Mouse (Mus musculus): ENCODE measurements around the gene Hist1h2ah. TPM values are rescaled to one million over a fixed set of nuclear protein-coding genes. Genes with fewer than 3 reads are reported as not detected.

The Hist1h2ah gene
- not detected for polyA plus RNA-seq (2014; fragmentation: Illumina TruSeq; extraction: RNeasy Lipid Tissue Mini Kit (QIAGEN cat#74804); ENCODE audit: low read depth, low replicate concordance)

DNA sequence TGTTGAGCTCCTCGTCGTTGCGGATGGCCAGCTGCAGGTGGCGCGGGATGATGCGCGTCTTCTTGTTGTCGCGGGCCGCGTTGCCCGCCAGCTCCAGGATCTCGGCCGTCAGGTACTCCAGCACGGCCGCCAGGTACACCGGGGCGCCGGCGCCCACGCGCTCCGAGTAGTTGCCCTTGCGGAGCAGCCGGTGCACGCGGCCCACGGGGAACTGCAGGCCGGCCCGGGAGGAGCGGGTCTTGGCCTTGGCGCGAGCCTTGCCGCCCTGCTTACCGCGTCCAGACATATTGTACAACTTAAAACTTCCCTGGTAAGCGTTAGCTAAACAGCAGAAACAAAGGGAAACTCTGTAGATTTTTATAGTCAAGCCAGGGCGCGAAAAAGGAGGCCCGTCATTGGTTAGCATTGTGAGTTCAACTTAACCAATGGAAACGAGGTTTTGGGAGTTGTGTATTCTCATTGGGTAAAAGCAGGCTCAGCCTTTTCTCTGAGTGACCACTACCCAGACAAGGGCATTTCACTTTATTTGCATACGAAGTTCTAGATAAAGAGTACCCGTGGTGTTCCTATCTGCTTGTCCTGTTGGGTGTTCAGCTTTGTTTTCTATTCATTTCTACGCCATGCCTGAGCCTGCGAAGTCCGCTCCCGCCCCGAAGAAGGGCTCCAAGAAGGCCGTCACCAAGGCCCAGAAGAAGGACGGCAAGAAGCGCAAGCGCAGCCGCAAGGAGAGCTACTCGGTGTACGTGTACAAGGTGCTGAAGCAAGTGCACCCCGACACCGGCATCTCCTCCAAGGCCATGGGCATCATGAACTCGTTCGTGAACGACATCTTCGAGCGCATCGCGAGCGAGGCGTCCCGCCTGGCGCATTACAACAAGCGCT, at the start of gene Hist1h2ah, which contains the start of gene Hist1h2bk:
Hist1h2ah (minus strand) TSS at position 302 of the 882 bp plus-strand sequence.
Hist1h2bk (plus strand) TSS at position 604 of the 882 bp plus-strand sequence.

DNA sequence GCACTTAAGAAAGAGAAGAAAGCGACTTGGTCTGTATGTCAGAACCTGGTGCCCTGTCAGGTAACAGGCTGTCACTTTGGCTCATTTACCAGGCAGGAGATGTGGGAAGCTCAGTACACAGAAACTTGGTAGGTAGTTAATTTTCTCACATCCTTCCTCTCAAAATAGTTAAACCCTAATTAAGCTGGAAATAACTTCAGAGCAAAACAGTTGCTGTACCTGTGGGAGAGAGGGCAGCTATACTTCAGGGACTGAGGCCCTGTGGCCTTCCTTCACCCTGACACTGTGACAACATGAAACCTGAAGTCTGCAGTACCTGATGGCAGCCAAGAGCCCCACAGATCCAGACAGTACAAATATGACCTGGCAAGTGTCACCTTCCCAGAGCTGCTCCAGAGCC, 48.8 kb upstream of the Hist1h2ah start, which contains the start of gene Vmn1r188:
Vmn1r188 (plus strand) TSS at position 301 of the 400 bp plus-strand sequence.

DNA sequence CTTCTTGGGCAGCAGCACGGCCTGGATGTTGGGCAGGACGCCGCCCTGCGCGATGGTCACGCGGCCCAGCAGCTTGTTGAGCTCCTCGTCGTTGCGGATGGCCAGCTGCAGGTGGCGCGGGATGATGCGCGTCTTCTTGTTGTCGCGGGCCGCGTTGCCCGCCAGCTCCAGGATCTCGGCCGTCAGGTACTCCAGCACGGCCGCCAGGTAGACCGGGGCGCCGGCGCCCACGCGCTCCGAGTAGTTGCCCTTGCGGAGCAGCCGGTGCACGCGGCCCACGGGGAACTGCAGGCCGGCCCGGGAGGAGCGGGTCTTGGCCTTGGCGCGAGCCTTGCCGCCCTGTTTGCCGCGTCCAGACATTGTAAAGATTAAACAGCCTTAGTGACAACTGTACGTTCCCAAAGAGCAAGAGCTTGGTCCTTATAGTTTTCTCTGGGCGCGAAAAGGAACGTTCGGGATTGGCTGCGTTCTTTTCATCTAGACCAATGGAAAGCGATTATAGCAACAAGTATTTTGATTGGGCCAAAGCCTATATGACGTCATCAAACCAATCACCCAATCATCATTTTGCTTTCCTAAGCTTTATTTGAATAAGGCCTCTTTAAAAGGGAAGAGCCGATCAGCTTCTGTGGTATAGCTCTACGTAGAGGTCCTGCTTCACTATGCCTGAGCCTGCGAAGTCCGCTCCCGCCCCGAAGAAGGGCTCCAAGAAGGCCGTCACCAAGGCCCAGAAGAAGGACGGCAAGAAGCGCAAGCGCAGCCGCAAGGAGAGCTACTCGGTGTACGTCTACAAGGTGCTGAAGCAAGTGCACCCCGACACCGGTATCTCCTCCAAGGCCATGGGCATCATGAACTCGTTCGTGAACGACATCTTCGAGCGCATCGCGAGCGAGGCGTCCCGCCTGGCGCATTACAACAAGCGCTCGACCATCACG, 7.5 kb upstream of the Hist1h2ah start, which contains the start of the genes Hist1h2ag and Hist1h2bj:
Hist1h2ag (minus strand) TSS at position 377 of the 935 bp plus-strand sequence.
Hist1h2bj (plus strand) TSS at position 647 of the 935 bp plus-strand sequence.

DNA sequence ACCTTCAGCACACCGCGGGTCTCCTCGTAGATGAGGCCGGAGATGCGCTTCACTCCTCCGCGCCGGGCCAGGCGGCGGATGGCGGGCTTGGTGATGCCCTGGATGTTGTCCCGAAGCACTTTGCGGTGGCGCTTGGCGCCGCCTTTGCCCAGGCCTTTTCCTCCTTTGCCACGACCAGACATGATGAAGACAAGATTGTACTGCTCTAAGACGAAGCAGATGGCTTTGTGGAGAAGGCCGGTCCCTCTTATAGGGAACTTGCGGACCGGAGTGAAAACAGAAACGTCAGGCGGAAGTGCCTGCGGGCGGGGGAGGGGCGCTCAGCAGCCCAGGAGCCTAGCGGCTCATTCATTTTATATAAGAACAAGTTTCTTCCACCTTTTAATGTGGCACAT, 5.8 kb upstream of the Hist1h2ah start, which contains the start of gene Hist1h4i:
Hist1h4i (minus strand) TSS at position 221 of the 395 bp plus-strand sequence.

DNA sequence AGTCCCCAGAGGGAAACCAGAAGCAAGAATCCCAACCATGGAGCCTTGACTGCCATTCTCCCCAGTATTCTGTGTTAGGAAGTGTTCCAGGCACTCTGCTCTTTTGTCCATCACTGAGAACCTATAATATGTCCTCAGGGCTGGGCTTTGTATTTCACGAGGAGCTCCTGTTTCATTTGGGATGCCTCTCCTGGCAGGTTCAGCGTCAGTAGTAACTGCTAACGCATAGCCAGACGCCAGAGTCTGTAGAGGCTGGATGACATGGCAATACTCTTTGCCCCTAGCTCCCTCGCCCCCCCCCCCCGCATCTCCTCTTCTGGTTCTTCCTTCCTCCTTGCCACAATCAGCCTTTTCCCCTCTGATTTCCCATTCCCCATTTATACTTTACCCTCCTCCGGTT, 25.7 kb downstream of the Hist1h2ah start, which contains the start of gene Prss16:
Prss16 (minus strand) TSS at position 101 of the 400 bp plus-strand sequence.

Other genes starting within 250 kb of the Hist1h2ah start
- not detected for gene Hist1h2an, start 248.3 kb downstream of the Hist1h2ah start, polyA plus RNA-seq (2014; fragmentation: Illumina TruSeq; extraction: RNeasy Lipid Tissue Mini Kit (QIAGEN cat#74804); ENCODE audit: low read depth, low replicate concordance)
- gene Hist1h2bp, start 248.1 kb downstream of the Hist1h2ah start, polyA plus RNA-seq (2014; fragmentation: Illumina TruSeq; extraction: RNeasy Lipid Tissue Mini Kit (QIAGEN cat#74804); ENCODE audit: low read depth, low replicate concordance): not detected
- 0.92 TPM for gene Hist1h2bq, start 225.4 kb downstream of the Hist1h2ah start, polyA plus RNA-seq (2014; fragmentation: Illumina TruSeq; extraction: RNeasy Lipid Tissue Mini Kit (QIAGEN cat#74804); ENCODE audit: low read depth, low replicate concordance)
- gene Hist1h2ao, start 225.1 kb downstream of the Hist1h2ah start, polyA plus RNA-seq (2014; fragmentation: Illumina TruSeq; extraction: RNeasy Lipid Tissue Mini Kit (QIAGEN cat#74804); ENCODE audit: low read depth, low replicate concordance): not detected
- not detected for gene Hist1h4m, start 223.8 kb downstream of the Hist1h2ah start, polyA plus RNA-seq (2014; fragmentation: Illumina TruSeq; extraction: RNeasy Lipid Tissue Mini Kit (QIAGEN cat#74804); ENCODE audit: low read depth, low replicate concordance)
- not detected for gene Hist1h4n, start 203.4 kb downstream of the Hist1h2ah start, polyA plus RNA-seq (2014; fragmentation: Illumina TruSeq; extraction: RNeasy Lipid Tissue Mini Kit (QIAGEN cat#74804); ENCODE audit: low read depth, low replicate concordance)
- not detected for gene Hist1h2ap, start 202.1 kb downstream of the Hist1h2ah start, polyA plus RNA-seq (2014; fragmentation: Illumina TruSeq; extraction: RNeasy Lipid Tissue Mini Kit (QIAGEN cat#74804); ENCODE audit: low read depth, low replicate concordance)
- gene Hist1h2br, start 201.8 kb downstream of the Hist1h2ah start, polyA plus RNA-seq (2014; fragmentation: Illumina TruSeq; extraction: RNeasy Lipid Tissue Mini Kit (QIAGEN cat#74804); ENCODE audit: low read depth, low replicate concordance): not detected
- 0.31 TPM for gene Zfp184, start 90.5 kb downstream of the Hist1h2ah start, polyA plus RNA-seq (2014; fragmentation: Illumina TruSeq; extraction: RNeasy Lipid Tissue Mini Kit (QIAGEN cat#74804); ENCODE audit: low read depth, low replicate concordance)
- gene Pom121l2, start 54.4 kb downstream of the Hist1h2ah start, polyA plus RNA-seq (2014; fragmentation: Illumina TruSeq; extraction: RNeasy Lipid Tissue Mini Kit (QIAGEN cat#74804); ENCODE audit: low read depth, low replicate concordance): not detected
- gene Prss16, start 25.8 kb downstream of the Hist1h2ah start, polyA plus RNA-seq (2014; fragmentation: Illumina TruSeq; extraction: RNeasy Lipid Tissue Mini Kit (QIAGEN cat#74804); ENCODE audit: low read depth, low replicate concordance): not detected
- not detected for gene Hist1h2bk, start 302 bp upstream of the Hist1h2ah start, polyA plus RNA-seq (2014; fragmentation: Illumina TruSeq; extraction: RNeasy Lipid Tissue Mini Kit (QIAGEN cat#74804); ENCODE audit: low read depth, low replicate concordance)
- gene Hist1h4i, start 5.8 kb upstream of the Hist1h2ah start, polyA plus RNA-seq (2014; fragmentation: Illumina TruSeq; extraction: RNeasy Lipid Tissue Mini Kit (QIAGEN cat#74804); ENCODE audit: low read depth, low replicate concordance): 6.0 TPM
- not detected for gene Hist1h2ag, start 7.4 kb upstream of the Hist1h2ah start, polyA plus RNA-seq (2014; fragmentation: Illumina TruSeq; extraction: RNeasy Lipid Tissue Mini Kit (QIAGEN cat#74804); ENCODE audit: low read depth, low replicate concordance)
- gene Hist1h2bj, start 7.6 kb upstream of the Hist1h2ah start, polyA plus RNA-seq (2014; fragmentation: Illumina TruSeq; extraction: RNeasy Lipid Tissue Mini Kit (QIAGEN cat#74804); ENCODE audit: low read depth, low replicate concordance): not detected
- gene Vmn1r188, start 48.9 kb upstream of the Hist1h2ah start, polyA plus RNA-seq (2014; fragmentation: Illumina TruSeq; extraction: RNeasy Lipid Tissue Mini Kit (QIAGEN cat#74804); ENCODE audit: low read depth, low replicate concordance): not detected
- gene Vmn1r189, start 70.3 kb upstream of the Hist1h2ah start, polyA plus RNA-seq (2014; fragmentation: Illumina TruSeq; extraction: RNeasy Lipid Tissue Mini Kit (QIAGEN cat#74804); ENCODE audit: low read depth, low replicate concordance): not detected
- gene Vmn1r191, start 148.4 kb upstream of the Hist1h2ah start, polyA plus RNA-seq (2014; fragmentation: Illumina TruSeq; extraction: RNeasy Lipid Tissue Mini Kit (QIAGEN cat#74804); ENCODE audit: low read depth, low replicate concordance): not detected
- not detected for gene Vmn1r192, start 155.6 kb upstream of the Hist1h2ah start, polyA plus RNA-seq (2014; fragmentation: Illumina TruSeq; extraction: RNeasy Lipid Tissue Mini Kit (QIAGEN cat#74804); ENCODE audit: low read depth, low replicate concordance)
- gene Vmn1r193, start 187.6 kb upstream of the Hist1h2ah start, polyA plus RNA-seq (2014; fragmentation: Illumina TruSeq; extraction: RNeasy Lipid Tissue Mini Kit (QIAGEN cat#74804); ENCODE audit: low read depth, low replicate concordance): not detected
- gene Vmn1r194, start 208.6 kb upstream of the Hist1h2ah start, polyA plus RNA-seq (2014; fragmentation: Illumina TruSeq; extraction: RNeasy Lipid Tissue Mini Kit (QIAGEN cat#74804); ENCODE audit: low read depth, low replicate concordance): not detected
- gene Vmn1r195, start 235.0 kb upstream of the Hist1h2ah start, polyA plus RNA-seq (2014; fragmentation: Illumina TruSeq; extraction: RNeasy Lipid Tissue Mini Kit (QIAGEN cat#74804); ENCODE audit: low read depth, low replicate concordance): not detected